Mouse (Mus musculus): Measurements from ENCODE around the gene Flad1. TPM values are rescaled to one million over a fixed set of nuclear protein-coding genes. Genes with fewer than 3 reads are reported as not detected.

Flad1 gene
- total RNA-seq (2014; rRNA removed) (25.6 and 34.9 TPM in 2 replicates), polyA plus RNA-seq (2015; fragmentation: Nextera tagmentation; extraction: Ambion mirVana) (30.9 and 31.5 TPM in 2 replicates)

DNA sequence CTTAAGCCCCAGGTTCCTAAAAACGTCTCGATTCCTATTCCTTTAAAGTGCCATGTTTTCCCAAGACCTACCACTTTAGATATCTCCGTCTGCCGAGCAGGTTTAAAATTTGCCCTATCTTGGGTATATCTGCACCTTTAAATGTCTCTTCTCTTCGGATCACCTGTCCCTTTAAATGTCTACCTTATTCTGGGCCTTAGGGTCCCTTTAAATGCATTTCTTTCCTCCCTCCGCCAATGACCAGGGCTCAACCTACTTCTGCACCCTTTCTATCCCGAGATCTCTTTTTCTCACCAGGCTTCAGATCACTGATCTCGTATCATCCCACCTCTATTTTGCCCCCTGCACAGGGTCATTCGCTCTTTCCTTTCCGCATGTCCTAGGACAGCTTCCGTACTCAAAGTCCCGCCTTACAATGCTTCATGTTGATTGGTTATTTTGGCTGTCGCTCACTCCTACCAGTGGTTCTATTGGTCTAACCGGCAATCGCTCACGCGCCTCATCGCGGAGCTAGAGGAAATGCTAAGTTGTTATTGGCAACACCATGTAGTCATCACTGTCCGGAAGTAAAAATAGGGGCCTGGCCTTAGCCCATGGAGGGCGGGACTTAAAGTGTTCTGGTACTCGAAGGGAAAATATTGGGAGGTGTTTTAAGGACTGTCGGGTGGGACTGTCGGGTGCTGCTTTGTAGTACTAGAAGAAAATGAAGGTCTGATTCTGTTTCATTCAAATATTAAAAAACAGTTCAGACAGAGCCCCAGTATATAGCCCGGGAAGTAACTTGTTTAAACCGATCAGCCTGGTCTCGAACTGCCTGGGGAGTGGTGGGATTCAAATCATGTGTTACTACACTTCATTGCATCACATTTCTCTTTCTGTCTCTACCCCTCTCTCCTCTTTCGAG, at the start of gene Flad1:
Flad1 (minus strand) TSS at position 381 of the 904 bp plus-strand sequence.
- peaks cover 13% of the 10 kb centered on the region for H3K36me3 ChIP-seq (ENCODE audit: insufficient read depth)
- no peaks in the 10 kb centered on the region for H3K27me3 ChIP-seq (ENCODE audit: insufficient read depth, low read length)
- peak within 1 kb of the TSS; percentile 39 for H3K9ac ChIP-seq
- 5% methylated on average over 28 of the region's 28 CpGs for WGBS
- H3K4me2 ChIP-seq (ENCODE audit: low read depth), result peak within 1 kb of the TSS; percentile 70
- DNase-seq, result peak; percentile 100
- H3K9me3 ChIP-seq (ENCODE audit: low read length), result no peaks in the 10 kb centered on the region
- H3K27ac ChIP-seq (ENCODE audit: low read depth, low read length), result peak within 1 kb of the TSS; percentile 35
- H3K4me3 ChIP-seq (ENCODE audit: low read depth, low read length), result peak within 1 kb of the TSS; percentile 41
- peaks cover 4% of the 10 kb centered on the region; the same call in 1 of the 2 replicates for H3K4me1 ChIP-seq (ENCODE audit: insufficient read depth)
- TF ChIP-seq CTCF (IDR thresholded peaks at IDR 0.05; ENCODE audit: low read depth), result no peak
- peak; percentile 100 for ATAC-seq

DNA sequence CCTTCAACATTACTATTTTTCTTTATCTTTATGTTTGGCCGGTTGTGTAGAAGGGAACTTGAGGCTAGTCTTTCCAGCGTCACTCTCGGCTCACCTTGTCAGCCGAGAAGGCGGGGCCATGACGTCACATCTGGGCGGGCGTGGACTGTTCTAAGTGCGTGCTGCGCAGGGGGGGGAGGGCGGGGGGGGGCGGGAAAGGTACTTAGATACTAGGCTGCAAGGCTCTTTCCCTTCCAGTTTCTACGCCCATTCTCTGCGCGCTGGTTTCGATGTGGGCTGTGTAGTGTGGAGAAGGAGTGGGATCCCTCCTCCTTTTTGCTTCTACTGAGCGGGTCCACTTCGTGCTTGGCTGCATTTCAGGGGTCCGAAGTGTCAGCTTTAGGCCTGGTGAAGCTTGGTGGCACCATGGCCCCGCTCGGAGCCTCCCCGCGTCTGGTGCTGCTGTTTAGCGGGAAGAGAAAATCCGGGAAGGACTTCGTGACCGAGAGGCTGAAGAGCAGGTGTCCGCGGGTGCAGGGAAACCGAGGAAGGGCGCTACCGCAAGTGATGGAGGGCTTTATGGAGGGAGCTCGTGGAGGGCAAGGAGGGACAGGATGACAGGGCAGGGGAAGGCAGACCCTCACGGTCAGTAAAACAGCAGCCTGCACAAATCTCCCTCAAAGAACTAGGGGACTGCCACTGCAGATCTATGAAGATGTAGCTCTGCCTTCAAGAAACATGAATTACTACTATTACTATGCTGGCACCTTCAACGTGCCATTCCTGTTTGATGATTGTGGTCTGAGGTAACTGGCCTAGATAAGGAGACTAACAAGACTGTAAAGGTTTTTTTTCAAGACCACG, 47.5 kb upstream of the Flad1 start:
- DNase-seq, result peak; percentile 93
- Histone ChIP-seq H3K4me1 (ENCODE audit: insufficient read depth) (no peaks in the 10 kb centered on the region), H3K9ac (peak overlapping the region; percentile 79), H3K4me3 (ENCODE audit: low read depth, low read length) (peak overlapping the region; percentile 68), H3K36me3 (ENCODE audit: insufficient read depth) (no peaks in the 10 kb centered on the region), H3K27me3 (ENCODE audit: insufficient read depth, low read length) (no peaks in the 10 kb centered on the region), H3K27ac (ENCODE audit: low read depth, low read length) (peak overlapping the region; percentile 88), H3K4me2 (ENCODE audit: low read depth) (peak overlapping the region; percentile 73), H3K9me3 (ENCODE audit: low read length) (no peaks in the 10 kb centered on the region)
- TF ChIP-seq CTCF (IDR thresholded peaks at IDR 0.05; ENCODE audit: low read depth), result no peak
- under 1% methylated on average over 35 of the region's 36 CpGs for WGBS
- peak; percentile 93 for ATAC-seq

DNA sequence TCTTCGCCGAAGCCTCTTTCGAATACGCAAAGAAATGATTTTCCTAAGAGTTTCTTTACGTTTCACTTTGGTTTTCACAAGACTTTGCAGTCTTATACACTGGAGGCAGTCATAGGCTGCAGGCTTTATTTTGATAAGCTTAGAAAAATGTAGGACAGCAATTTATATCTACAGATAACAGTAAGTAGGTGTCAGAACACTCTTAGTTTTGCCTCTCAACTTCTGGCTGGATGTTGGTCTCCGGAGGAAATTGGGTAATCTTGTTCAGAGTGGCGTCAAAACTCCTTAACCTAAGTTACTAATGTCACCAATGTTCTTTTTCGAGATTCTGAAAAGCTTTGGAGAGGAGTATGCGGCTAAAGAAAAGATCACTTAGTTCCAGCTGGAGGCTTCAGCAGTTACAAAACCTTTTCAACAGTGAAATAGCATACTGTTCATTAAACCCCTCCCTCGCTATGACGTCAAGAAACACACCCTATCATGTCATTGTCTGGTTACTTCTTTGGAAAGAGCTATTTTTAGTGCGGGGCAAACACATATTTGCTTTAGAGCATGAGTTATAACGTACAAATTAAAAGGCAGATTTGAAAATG, 46.8 kb upstream of the Flad1 start:
- WGBS, result 40% methylated on average over 13 of the region's 13 CpGs

DNA sequence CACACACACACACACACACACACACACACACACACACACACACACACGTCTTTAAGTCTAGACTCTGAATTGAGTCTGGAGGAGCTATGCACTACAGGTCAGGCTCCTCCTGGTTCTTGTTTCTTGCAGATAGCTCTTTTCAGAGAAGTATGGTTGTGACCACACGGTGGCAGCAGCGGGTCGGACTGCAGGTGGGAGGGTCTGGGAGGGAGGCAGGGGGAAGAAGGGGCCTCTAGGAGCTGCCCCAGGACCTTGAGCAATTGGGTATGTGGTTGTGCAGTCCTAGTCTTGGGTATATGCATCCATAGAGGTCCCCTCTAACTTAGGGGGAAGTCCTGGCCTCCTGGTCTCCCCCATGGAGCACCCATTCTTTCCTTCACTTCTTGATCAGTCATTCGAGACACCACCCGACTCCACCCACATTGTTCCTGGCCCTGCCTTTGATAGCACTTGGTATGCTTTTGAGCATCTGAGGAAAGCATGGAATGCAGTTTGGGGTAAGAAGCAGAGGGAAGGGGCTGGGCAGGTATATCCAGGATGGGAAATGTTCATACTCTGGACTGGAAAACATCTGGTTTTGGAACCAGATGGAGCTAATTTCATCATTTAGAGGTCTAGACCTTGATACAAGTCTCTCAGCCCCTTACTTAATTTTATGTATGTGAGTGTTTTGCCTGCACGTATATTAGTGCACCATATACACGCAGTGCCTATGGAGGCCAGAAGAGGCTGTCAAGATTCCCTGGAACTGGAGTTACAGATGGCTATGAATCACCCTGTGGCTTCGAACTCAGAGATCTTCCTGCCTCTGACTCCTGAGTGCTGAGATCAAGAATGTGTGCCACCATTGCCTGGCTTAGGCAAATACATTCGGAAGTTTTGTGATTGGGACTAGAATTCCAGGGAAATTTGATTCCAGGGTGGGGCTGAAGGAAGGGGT, 45.3 kb upstream of the Flad1 start:
- ATAC-seq (no peak), DNase-seq (peak; percentile 50)
- no peak overlapping the region for H3K27ac ChIP-seq (ENCODE audit: low read depth, low read length)
- no peaks in the 10 kb centered on the region for H3K4me1 ChIP-seq (ENCODE audit: insufficient read depth)
- H3K9me3 ChIP-seq (ENCODE audit: low read length), result no peaks in the 10 kb centered on the region
- no peak overlapping the region for H3K9ac ChIP-seq
- WGBS, result 31% methylated on average over 10 of the region's 10 CpGs
- no peak overlapping the region for H3K4me3 ChIP-seq (ENCODE audit: low read depth, low read length)
- H3K4me2 ChIP-seq (ENCODE audit: low read depth), result no peak overlapping the region
- H3K36me3 ChIP-seq (ENCODE audit: insufficient read depth), result no peaks in the 10 kb centered on the region
- TF ChIP-seq CTCF (IDR thresholded peaks at IDR 0.05; ENCODE audit: low read depth), result peak; percentile 63
- H3K27me3 ChIP-seq (ENCODE audit: insufficient read depth, low read length), result no peaks in the 10 kb centered on the region

More for the DNA sequence above, 46.8 kb upstream of the Flad1 start:
- H3K9ac ChIP-seq, result no peak overlapping the region
- no peaks in the 10 kb centered on the region for H3K9me3 ChIP-seq (ENCODE audit: low read length)
- no peak for DNase-seq
- TF ChIP-seq CTCF (IDR thresholded peaks at IDR 0.05; ENCODE audit: low read depth), result no peak
- H3K36me3 ChIP-seq (ENCODE audit: insufficient read depth), result no peaks in the 10 kb centered on the region
- ATAC-seq, result peak; percentile 67
- no peaks in the 10 kb centered on the region for H3K27me3 ChIP-seq (ENCODE audit: insufficient read depth, low read length)
- H3K27ac ChIP-seq (ENCODE audit: low read depth, low read length), result no peak overlapping the region
- H3K4me3 ChIP-seq (ENCODE audit: low read depth, low read length), result peak overlapping the region; percentile 68
- H3K4me1 ChIP-seq (ENCODE audit: insufficient read depth), result no peaks in the 10 kb centered on the region
- peak overlapping the region; percentile 73 for H3K4me2 ChIP-seq (ENCODE audit: low read depth)

DNA sequence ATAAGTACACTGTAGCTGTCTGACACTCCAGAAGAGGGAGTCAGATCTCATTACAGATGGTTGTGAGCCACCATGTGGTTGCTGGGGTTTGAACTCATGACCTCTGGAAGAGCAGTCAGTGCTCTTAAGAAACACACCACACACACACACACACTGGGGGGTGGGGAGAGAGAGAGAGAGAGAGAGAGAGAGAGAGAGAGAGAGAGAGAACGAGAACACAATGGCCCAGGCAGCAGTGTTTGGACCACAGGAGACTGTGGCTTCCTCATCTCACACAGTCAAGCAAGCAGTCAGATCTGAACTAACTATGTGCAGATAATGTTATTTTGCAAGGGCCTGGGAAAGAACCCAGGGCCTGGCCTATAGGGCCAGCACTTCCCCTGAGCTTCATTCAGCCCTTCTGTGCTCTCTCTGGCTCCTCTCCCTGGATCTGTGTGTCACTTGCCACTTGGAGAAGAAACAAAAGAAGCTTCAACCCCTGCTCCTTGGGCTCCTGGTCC, 44.2 kb upstream of the Flad1 start:
- no peak for TF ChIP-seq CTCF (IDR thresholded peaks at IDR 0.05; ENCODE audit: low read depth)
- 40% methylated on average over 1 of the region's 1 CpGs for WGBS
- ATAC-seq, result no peak
- Histone ChIP-seq H3K9ac (peak overlapping the region; percentile 14; the same call in 1 of the 2 replicates), H3K9me3 (ENCODE audit: low read length) (no peaks in the 10 kb centered on the region), H3K4me1 (ENCODE audit: insufficient read depth) (no peaks in the 10 kb centered on the region), H3K27me3 (ENCODE audit: insufficient read depth, low read length) (no peaks in the 10 kb centered on the region), H3K27ac (ENCODE audit: low read depth, low read length) (no peak overlapping the region), H3K36me3 (ENCODE audit: insufficient read depth) (no peaks in the 10 kb centered on the region), H3K4me2 (ENCODE audit: low read depth) (no peak overlapping the region), H3K4me3 (ENCODE audit: low read depth, low read length) (no peak overlapping the region)
- DNase-seq, result no peak
